Mouse (Mus musculus): ENCODE results near the gene Ajuba. TPM values are rescaled to one million over a fixed set of nuclear protein-coding genes. Genes with fewer than 3 reads are reported as not detected.

Gene Ajuba
- not detected for total RNA-seq (2023)

GRCm38 (mm10) chr14:54577089-54577982 lies at the start of gene Ajuba:
Gene Ajuba (minus strand): TSS chr14:54577558.

GRCm38 (mm10) chr14:54621133-54621532 lies 43.8 kb upstream of the Ajuba start, which contains the start of gene Psmb11:
Gene Psmb11 (plus strand): TSS chr14:54621433.

GRCm38 (mm10) chr14:54617897-54618365 lies 40.6 kb upstream of the Ajuba start, which contains the start of gene Psmb5:
Gene Psmb5 (minus strand): TSS chr14:54618022.

GRCm38 (mm10) chr14:54605752-54606321 lies 28.5 kb upstream of the Ajuba start, which contains the start of gene 4931414P19Rik:
Gene 4931414P19Rik (minus strand): TSS chr14:54605993.

DNA sequence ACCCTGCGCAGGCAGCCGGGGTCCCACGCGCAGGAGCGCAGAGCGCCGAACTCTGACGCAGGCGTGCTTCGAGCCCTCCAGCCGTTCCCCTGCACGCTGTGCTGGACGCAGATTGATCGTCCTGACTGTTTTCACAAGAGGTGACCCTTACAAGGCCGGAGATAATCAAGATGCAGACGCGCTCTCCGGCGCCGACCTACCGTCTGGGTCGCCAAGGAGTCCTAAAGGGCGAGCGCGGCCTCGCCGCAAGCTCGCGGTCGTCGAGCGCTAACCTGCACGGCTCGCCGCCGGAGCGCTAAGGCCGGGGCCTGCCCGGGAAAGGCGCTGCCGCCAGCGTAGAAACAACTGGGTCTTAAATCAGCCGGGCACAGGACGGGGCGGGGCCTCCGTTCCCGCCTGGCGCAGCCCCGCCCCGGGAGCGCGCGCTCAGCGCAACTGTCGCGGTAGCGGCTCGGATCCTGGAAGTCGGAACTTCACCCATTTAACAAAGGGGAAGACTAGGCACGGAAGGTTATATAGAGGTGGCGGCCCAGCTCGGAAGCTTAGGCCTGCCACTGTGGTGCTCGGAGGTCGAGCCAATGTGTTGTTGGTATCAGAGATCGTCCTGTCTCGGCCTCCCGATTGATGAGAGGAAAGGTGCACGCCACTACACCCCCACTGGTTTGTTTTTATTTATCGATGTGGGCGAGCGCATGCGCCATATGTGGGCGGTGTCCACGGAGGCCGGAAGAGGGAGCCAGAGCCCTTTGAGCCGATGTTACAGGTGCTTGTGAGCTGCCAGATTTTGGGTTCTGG lies 23.2 kb downstream of the Ajuba start, which contains the start of gene Haus4:
TSS of gene Haus4 (minus strand) at position 642 of the 795 bp plus-strand sequence.

Other genes starting within 250 kb of the Ajuba start
- 69.1 TPM for gene Oxa1l, start 216.7 kb downstream of the Ajuba start, total RNA-seq (2023)
- gene Slc7a7, start 159.8 kb downstream of the Ajuba start, total RNA-seq (2023): 3.4 TPM
- gene Mrpl52, start 150.6 kb downstream of the Ajuba start, total RNA-seq (2023): 76.1 TPM
- 1.2 TPM for gene Mmp14, start 145.9 kb downstream of the Ajuba start, total RNA-seq (2023)
- 138 TPM for gene Lrp10, start 113.4 kb downstream of the Ajuba start, total RNA-seq (2023)
- 0.41 TPM for gene Rem2, start 101.5 kb downstream of the Ajuba start, total RNA-seq (2023)
- gene Prmt5, start 60.0 kb downstream of the Ajuba start, total RNA-seq (2023): 29.1 TPM
- gene Haus4, start 22.9 kb downstream of the Ajuba start, total RNA-seq (2023): 18.8 TPM
- gene 4931414P19Rik, start 28.4 kb upstream of the Ajuba start, total RNA-seq (2023): 3.2 TPM
- 42.9 TPM for gene Psmb5, start 40.5 kb upstream of the Ajuba start, total RNA-seq (2023)
- gene Psmb11, start 43.9 kb upstream of the Ajuba start, total RNA-seq (2023): not detected
- gene Gm17606, start 63.4 kb upstream of the Ajuba start, total RNA-seq (2023): not detected
- 13.5 TPM for gene Cdh24, start 63.8 kb upstream of the Ajuba start, total RNA-seq (2023)
- 34.4 TPM for gene 1700123O20Rik, start 108.7 kb upstream of the Ajuba start, total RNA-seq (2023)
- 601 TPM for gene Acin1, start 109.4 kb upstream of the Ajuba start, total RNA-seq (2023)
- gene Gm29776, start 121.3 kb upstream of the Ajuba start, total RNA-seq (2023): not detected
- not detected for gene Cebpe, start 134.6 kb upstream of the Ajuba start, total RNA-seq (2023)
- 0.85 TPM for gene Slc7a8, start 204.4 kb upstream of the Ajuba start, total RNA-seq (2023)
- gene Rnf212b, start 236.6 kb upstream of the Ajuba start, total RNA-seq (2023): not detected

Data from CD4-positive naive resting alpha-beta T cell, adult 76 days (primary cell).